Mouse (Mus musculus): ENCODE measurements around the gene Lrrc8d. TPM values are rescaled to one million over a fixed set of nuclear protein-coding genes. Genes with fewer than 3 reads are reported as not detected.

The Lrrc8d gene
- polyA plus RNA-seq, 1 experiment from 2014 or later: 22.9 TPM

GRCm38 (mm10) chr5:105836006-105836405 lies 136.2 kb downstream of the Lrrc8d start:
- Histone ChIP-seq H3K27me3 (ENCODE audit: control insufficient read depth, insufficient read depth, low read length) (no peaks in the 10 kb centered on the region), H3K36me3 (replicated peaks; ENCODE audit: control insufficient read depth, insufficient read depth, low read depth, low read length) (no peaks in the 10 kb centered on the region), H3K4me3 (ENCODE audit: low read depth, low read length) (no peak overlapping the region), H3K9ac (replicated peaks; ENCODE audit: low read length) (no peak overlapping the region), H3K27ac (replicated peaks; ENCODE audit: low read depth, low read length) (no peak overlapping the region), H3K4me1 (ENCODE audit: control insufficient read depth, insufficient read depth, low read length) (no peaks in the 10 kb centered on the region), H3K4me2 (ENCODE audit: low read depth, low read length) (no peak overlapping the region), H3K9me3 (replicated peaks; ENCODE audit: control insufficient read depth, low read length) (no peaks in the 10 kb centered on the region)
- ATAC-seq (replicated peaks; ENCODE audit: insufficient number of reproducible peaks, low FRiP score, low TSS enrichment, low read depth): no peak
- 67% methylated on average over 9 of the region's 9 CpGs for WGBS
- DNase-seq (ENCODE audit: low spot score): no peak

- Histone ChIP-seq H3K9ac (replicated peaks; ENCODE audit: low read length) (no peak overlapping the region), H3K27me3 (ENCODE audit: control insufficient read depth, insufficient read depth, low read length) (no peaks in the 10 kb centered on the region), H3K4me2 (ENCODE audit: low read depth, low read length) (no peak overlapping the region), H3K9me3 (replicated peaks; ENCODE audit: control insufficient read depth, low read length) (no peaks in the 10 kb centered on the region), H3K4me3 (ENCODE audit: low read depth, low read length) (no peak overlapping the region), H3K4me1 (ENCODE audit: control insufficient read depth, insufficient read depth, low read length) (no peaks in the 10 kb centered on the region), H3K27ac (replicated peaks; ENCODE audit: low read depth, low read length) (no peak overlapping the region), H3K36me3 (replicated peaks; ENCODE audit: control insufficient read depth, insufficient read depth, low read depth, low read length) (no peaks in the 10 kb centered on the region)
- ATAC-seq (replicated peaks; ENCODE audit: insufficient number of reproducible peaks, low FRiP score, low TSS enrichment, low read depth) (no peak), DNase-seq (ENCODE audit: low spot score) (no peak)
- WGBS: 75% methylated on average over 13 of the region's 13 CpGs
Measured at GRCm38 (mm10) chr5:105839740-105840310, 140.1 kb downstream of the Lrrc8d start.

- H3K4me2 ChIP-seq (ENCODE audit: low read depth, low read length): no peak overlapping the region
- no peaks in the 10 kb centered on the region for H3K9me3 ChIP-seq (replicated peaks; ENCODE audit: control insufficient read depth, low read length)
- DNase-seq (ENCODE audit: low spot score): no peak
- H3K27ac ChIP-seq (replicated peaks; ENCODE audit: low read depth, low read length): no peak overlapping the region
- no peak for ATAC-seq (replicated peaks; ENCODE audit: insufficient number of reproducible peaks, low FRiP score, low TSS enrichment, low read depth)
- no peak overlapping the region for H3K9ac ChIP-seq (replicated peaks; ENCODE audit: low read length)
- H3K36me3 ChIP-seq (replicated peaks; ENCODE audit: control insufficient read depth, insufficient read depth, low read depth, low read length): no peaks in the 10 kb centered on the region
- no peaks in the 10 kb centered on the region for H3K4me1 ChIP-seq (ENCODE audit: control insufficient read depth, insufficient read depth, low read length)
- 84% methylated on average over 10 of the region's 10 CpGs for WGBS
- H3K4me3 ChIP-seq (ENCODE audit: low read depth, low read length): no peak overlapping the region
- no peaks in the 10 kb centered on the region for H3K27me3 ChIP-seq (ENCODE audit: control insufficient read depth, insufficient read depth, low read length)
Measured at GRCm38 (mm10) chr5:105844044-105844753, 144.4 kb downstream of the Lrrc8d start.

GRCm38 (mm10) chr5:105845041-105845440 lies 145.3 kb downstream of the Lrrc8d start:
- no peak overlapping the region for H3K9ac ChIP-seq (replicated peaks; ENCODE audit: low read length)
- no peaks in the 10 kb centered on the region for H3K27me3 ChIP-seq (ENCODE audit: control insufficient read depth, insufficient read depth, low read length)
- H3K27ac ChIP-seq (replicated peaks; ENCODE audit: low read depth, low read length): no peak overlapping the region
- WGBS: 89% methylated on average over 2 of the region's 2 CpGs
- DNase-seq (ENCODE audit: low spot score): no peak
- ATAC-seq (replicated peaks; ENCODE audit: insufficient number of reproducible peaks, low FRiP score, low TSS enrichment, low read depth): no peak
- H3K4me1 ChIP-seq (ENCODE audit: control insufficient read depth, insufficient read depth, low read length): no peaks in the 10 kb centered on the region
- H3K4me3 ChIP-seq (ENCODE audit: low read depth, low read length): no peak overlapping the region
- no peaks in the 10 kb centered on the region for H3K36me3 ChIP-seq (replicated peaks; ENCODE audit: control insufficient read depth, insufficient read depth, low read depth, low read length)
- H3K9me3 ChIP-seq (replicated peaks; ENCODE audit: control insufficient read depth, low read length): no peaks in the 10 kb centered on the region
- no peak overlapping the region for H3K4me2 ChIP-seq (ENCODE audit: low read depth, low read length)

GRCm38 (mm10) chr5:105847726-105848125 lies 148.0 kb downstream of the Lrrc8d start:
- ATAC-seq (replicated peaks; ENCODE audit: insufficient number of reproducible peaks, low FRiP score, low TSS enrichment, low read depth): no peak
- 84% methylated on average over 8 of the region's 8 CpGs for WGBS
- H3K27me3 ChIP-seq (ENCODE audit: control insufficient read depth, insufficient read depth, low read length): no peaks in the 10 kb centered on the region

GRCm38 (mm10) chr5:105849222-105849621 lies 149.5 kb downstream of the Lrrc8d start:
- no peak for DNase-seq (ENCODE audit: low spot score)
- H3K27ac ChIP-seq (replicated peaks; ENCODE audit: low read depth, low read length): no peak overlapping the region

More at GRCm38 (mm10) chr5:105847726-105848125, 148.0 kb downstream of the Lrrc8d start:
- Histone ChIP-seq H3K27ac (replicated peaks; ENCODE audit: low read depth, low read length) (no peak overlapping the region), H3K36me3 (replicated peaks; ENCODE audit: control insufficient read depth, insufficient read depth, low read depth, low read length) (no peaks in the 10 kb centered on the region), H3K9me3 (replicated peaks; ENCODE audit: control insufficient read depth, low read length) (no peaks in the 10 kb centered on the region), H3K9ac (replicated peaks; ENCODE audit: low read length) (no peak overlapping the region), H3K4me1 (ENCODE audit: control insufficient read depth, insufficient read depth, low read length) (no peaks in the 10 kb centered on the region), H3K4me2 (ENCODE audit: low read depth, low read length) (no peak overlapping the region), H3K4me3 (ENCODE audit: low read depth, low read length) (no peak overlapping the region)
- DNase-seq (ENCODE audit: low spot score): no peak

GRCm38 (mm10) chr5:105849643-105850042 lies 149.9 kb downstream of the Lrrc8d start:
- H3K36me3 ChIP-seq (replicated peaks; ENCODE audit: control insufficient read depth, insufficient read depth, low read depth, low read length): no peaks in the 10 kb centered on the region
- DNase-seq (ENCODE audit: low spot score): no peak
- H3K4me1 ChIP-seq (ENCODE audit: control insufficient read depth, insufficient read depth, low read length): no peaks in the 10 kb centered on the region
- H3K4me2 ChIP-seq (ENCODE audit: low read depth, low read length): no peak overlapping the region
- no peaks in the 10 kb centered on the region for H3K27me3 ChIP-seq (ENCODE audit: control insufficient read depth, insufficient read depth, low read length)
- no peak overlapping the region for H3K4me3 ChIP-seq (ENCODE audit: low read depth, low read length)
- H3K9ac ChIP-seq (replicated peaks; ENCODE audit: low read length): no peak overlapping the region
- H3K9me3 ChIP-seq (replicated peaks; ENCODE audit: control insufficient read depth, low read length): no peaks in the 10 kb centered on the region
- 76% methylated on average over 3 of the region's 3 CpGs for WGBS
- no peak overlapping the region for H3K27ac ChIP-seq (replicated peaks; ENCODE audit: low read depth, low read length)
- ATAC-seq (replicated peaks; ENCODE audit: insufficient number of reproducible peaks, low FRiP score, low TSS enrichment, low read depth): no peak

More at GRCm38 (mm10) chr5:105849222-105849621, 149.5 kb downstream of the Lrrc8d start:
- H3K4me1 ChIP-seq (ENCODE audit: control insufficient read depth, insufficient read depth, low read length): no peaks in the 10 kb centered on the region
- no peaks in the 10 kb centered on the region for H3K9me3 ChIP-seq (replicated peaks; ENCODE audit: control insufficient read depth, low read length)
- H3K9ac ChIP-seq (replicated peaks; ENCODE audit: low read length): no peak overlapping the region
- H3K36me3 ChIP-seq (replicated peaks; ENCODE audit: control insufficient read depth, insufficient read depth, low read depth, low read length): no peaks in the 10 kb centered on the region
- H3K4me3 ChIP-seq (ENCODE audit: low read depth, low read length): no peak overlapping the region
- WGBS: 78% methylated on average over 4 of the region's 4 CpGs
- no peak for ATAC-seq (replicated peaks; ENCODE audit: insufficient number of reproducible peaks, low FRiP score, low TSS enrichment, low read depth)
- no peaks in the 10 kb centered on the region for H3K27me3 ChIP-seq (ENCODE audit: control insufficient read depth, insufficient read depth, low read length)
- no peak overlapping the region for H3K4me2 ChIP-seq (ENCODE audit: low read depth, low read length)

- no peak overlapping the region for H3K4me2 ChIP-seq (ENCODE audit: low read depth, low read length)
- DNase-seq (ENCODE audit: low spot score) (no peak), ATAC-seq (replicated peaks; ENCODE audit: insufficient number of reproducible peaks, low FRiP score, low TSS enrichment, low read depth) (no peak)
- no peaks in the 10 kb centered on the region for H3K9me3 ChIP-seq (replicated peaks; ENCODE audit: control insufficient read depth, low read length)
- no peaks in the 10 kb centered on the region for H3K4me1 ChIP-seq (ENCODE audit: control insufficient read depth, insufficient read depth, low read length)
- no peak overlapping the region for H3K9ac ChIP-seq (replicated peaks; ENCODE audit: low read length)
- 83% methylated on average over 9 of the region's 9 CpGs for WGBS
- no peak overlapping the region for H3K27ac ChIP-seq (replicated peaks; ENCODE audit: low read depth, low read length)
- H3K36me3 ChIP-seq (replicated peaks; ENCODE audit: control insufficient read depth, insufficient read depth, low read depth, low read length): no peaks in the 10 kb centered on the region
- H3K27me3 ChIP-seq (ENCODE audit: control insufficient read depth, insufficient read depth, low read length): no peaks in the 10 kb centered on the region
- no peak overlapping the region for H3K4me3 ChIP-seq (ENCODE audit: low read depth, low read length)
Measured at GRCm38 (mm10) chr5:105853271-105853670, 153.5 kb downstream of the Lrrc8d start.
